Mouse (Mus musculus): ENCODE results near the gene Gm20498.

DNA sequence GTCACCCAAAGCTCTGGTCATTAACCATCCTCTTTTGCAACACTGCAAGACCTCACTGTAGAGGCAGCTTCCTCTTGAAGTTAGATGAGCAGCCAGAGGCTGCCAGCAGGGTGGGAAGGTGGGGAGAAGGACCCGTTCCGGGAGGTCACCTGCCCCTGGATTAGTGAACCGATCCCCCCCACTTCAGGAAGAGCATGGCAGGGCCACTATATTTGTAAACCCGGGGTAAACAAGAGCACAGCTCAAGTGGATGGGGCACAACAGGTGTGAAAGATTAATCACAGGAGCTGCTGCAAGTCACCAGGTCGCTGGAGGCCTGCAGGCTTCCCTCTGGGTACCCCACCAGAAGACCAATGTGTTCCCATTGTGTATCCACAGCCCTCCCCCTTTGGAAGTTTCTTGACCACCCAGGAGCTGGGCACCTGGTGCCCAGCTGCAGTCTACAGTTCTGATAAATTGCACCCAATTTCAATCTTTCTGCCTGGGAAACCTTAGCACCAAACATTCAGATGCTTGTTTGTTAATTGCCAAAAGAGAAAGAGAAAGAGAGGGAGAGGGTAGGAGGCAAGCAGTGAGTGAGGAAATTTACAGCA, 201.6 kb downstream of the Gm20498 start:
- TF ChIP-seq CTCF (conservative IDR thresholded peaks at IDR 0.05; ENCODE audit: insufficient read depth, insufficient read length, low read depth, low read length) (no peak), POLR2A (IDR thresholded peaks at IDR 0.05; ENCODE audit: low read depth, low read length) (no peak)

All from kidney, adult 2 months (tissue).